12 mouse cellular contexts compared by ENCODE assay signal in the genomic region with DNA sequence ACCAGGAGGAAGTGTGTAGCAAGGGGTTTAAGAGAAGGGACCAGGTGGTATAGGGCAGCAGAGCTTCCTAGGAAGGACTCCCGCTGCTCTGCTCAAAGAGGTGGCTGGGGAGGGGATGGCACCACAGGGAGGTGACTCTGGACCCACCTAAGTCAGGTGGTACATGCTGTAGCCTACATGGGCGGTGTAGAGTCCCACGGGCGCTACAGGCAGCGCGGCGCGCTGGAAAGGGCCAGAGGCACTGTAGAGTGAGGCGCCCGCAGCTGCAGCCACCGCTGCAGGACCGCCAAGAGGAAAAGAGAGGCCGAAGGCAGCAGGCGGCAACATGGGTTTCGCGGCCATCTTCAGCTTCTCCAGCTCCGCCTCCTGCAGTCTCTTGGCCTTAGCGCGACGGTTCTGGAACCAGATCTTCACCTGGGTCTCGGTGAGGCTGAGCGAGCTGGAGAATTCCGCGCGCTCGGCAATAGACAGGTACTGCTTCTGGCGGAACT. TPM values are rescaled to one million over a fixed set of nuclear protein-coding genes. Genes with fewer than 3 reads are reported as not detected.
DNase-seq lines count a peak whose midpoint lies in the region; ATAC-seq and TF ChIP-seq lines count a peak whose summit lies in the region.
"Had no signal": no experiment of that assay in that cellular context is flagged by ENCODE, and none has a peak within 500 bp of the region (broad histone marks: within the 10 kb centered on the region; RNA-seq: fewer than 3 reads in every experiment).

No protein-coding gene starts in this region.

- ATAC-seq in lung, embryonic 14.5 days (ENCODE audit: insufficient read depth), result no peak
- no peak for ATAC-seq in lung, postnatal 0 days
- no peak for ATAC-seq in embryonic facial prominence, embryonic 13.5 days (ENCODE audit: insufficient number of reproducible peaks, insufficient read depth, low FRiP score, low TSS enrichment, low read depth)
- ATAC-seq in hindbrain, postnatal 0 days, result no peak
- ATAC-seq in neural tube, embryonic 15.5 days (ENCODE audit: low FRiP score), result no peak
- ATAC-seq in megakaryocyte-erythroid progenitor cell, adult 5-6 weeks (replicated peaks; ENCODE audit: low FRiP score, low TSS enrichment, poor library complexity, severe bottlenecking), result no peak
- ATAC-seq: liver, embryonic 12.5 days had no signal

- no peaks in the 10 kb centered on the region for H3K36me3 ChIP-seq in lung, embryonic 14.5 days (ENCODE audit: insufficient read depth)
- no peaks in the 10 kb centered on the region for H3K36me3 ChIP-seq in lung, postnatal 0 days (ENCODE audit: insufficient read depth, low read length)
- peaks cover 26% of the 10 kb centered on the region for H3K36me3 ChIP-seq in embryonic facial prominence, embryonic 13.5 days
- H3K36me3 ChIP-seq in hindbrain, postnatal 0 days (ENCODE audit: insufficient read depth, low read length), result no peaks in the 10 kb centered on the region
- no peaks in the 10 kb centered on the region for H3K36me3 ChIP-seq in neural tube, embryonic 15.5 days
- H3K36me3 ChIP-seq: liver, embryonic 12.5 days had no signal

- no peak overlapping the region for H3K9ac ChIP-seq in lung, embryonic 14.5 days
- H3K9ac ChIP-seq in lung, postnatal 0 days (replicated peaks; ENCODE audit: low read depth), result no peak overlapping the region
- H3K9ac ChIP-seq in embryonic facial prominence, embryonic 13.5 days, result peak overlapping the region; percentile 100
- H3K9ac ChIP-seq in hindbrain, postnatal 0 days (replicated peaks; ENCODE audit: low read length), result no peak overlapping the region
- H3K9ac ChIP-seq in neural tube, embryonic 15.5 days (replicated peaks), result no peak overlapping the region
- H3K9ac ChIP-seq: liver, embryonic 12.5 days had no signal

- TF ChIP-seq CTCF in lung, embryonic 14.5 days (IDR thresholded peaks at IDR 0.05; ENCODE audit: low read depth), result no peak
- no peak for TF ChIP-seq CTCF in lung, postnatal 0 days (IDR thresholded peaks at IDR 0.05)
- no peak for TF ChIP-seq CTCF in hindbrain, postnatal 0 days (IDR thresholded peaks at IDR 0.05; ENCODE audit: low read depth)

- DNase-seq in lung, embryonic 14.5 days, result no peak
- no peak for DNase-seq in lung, postnatal 0 days (ENCODE audit: low spot score)
- no peak for DNase-seq in hindbrain, postnatal 0 days (ENCODE audit: low spot score)
- DNase-seq in Muller cell, postnatal 12 days (ENCODE audit: inconsistent ontology term), result no peak
- no peak for DNase-seq in frontal cortex, postnatal 25 days (ENCODE audit: low spot score in 2 of 2)
- DNase-seq: heart, postnatal 36 days had no signal

- H3K4me2 ChIP-seq in lung, embryonic 14.5 days, result 0 out of 2 replicates have a peak overlapping the region, but pooled peaks have one; percentile 15
- H3K4me2 ChIP-seq in lung, postnatal 0 days (replicated peaks; ENCODE audit: low read depth, low read length), result no peak overlapping the region
- H3K4me2 ChIP-seq in embryonic facial prominence, embryonic 13.5 days, result peak overlapping the region; percentile 75
- peak overlapping the region; percentile 29; the same call in 1 of the 2 replicates for H3K4me2 ChIP-seq in hindbrain, postnatal 0 days (ENCODE audit: low read depth, low read length)
- no peak overlapping the region for H3K4me2 ChIP-seq in neural tube, embryonic 15.5 days
- H3K4me2 ChIP-seq: liver, embryonic 12.5 days had no signal

- no peak overlapping the region for H3K4me3 ChIP-seq in lung, embryonic 14.5 days (ENCODE audit: low read depth, low read length)
- H3K4me3 ChIP-seq in lung, postnatal 0 days (ENCODE audit: low read depth, low read length), result no peak overlapping the region
- H3K4me3 ChIP-seq in embryonic facial prominence, embryonic 13.5 days, result peak overlapping the region; percentile 92
- H3K4me3 ChIP-seq in hindbrain, postnatal 0 days (ENCODE audit: low read length), result peak overlapping the region; percentile 10; the same call in 1 of the 2 replicates
- H3K4me3 ChIP-seq in neural tube, embryonic 15.5 days (replicated peaks), result 0 out of 2 replicates have a peak overlapping the region, but pooled peaks have one; percentile 1
- H3K4me3 ChIP-seq: liver, embryonic 12.5 days had no signal

- no peak overlapping the region for H3K27ac ChIP-seq in lung, embryonic 14.5 days (ENCODE audit: low read depth)
- no peak overlapping the region for H3K27ac ChIP-seq in lung, postnatal 0 days (ENCODE audit: low read length)
- peak overlapping the region; percentile 98 for H3K27ac ChIP-seq in embryonic facial prominence, embryonic 13.5 days
- no peak overlapping the region for H3K27ac ChIP-seq in hindbrain, postnatal 0 days
- no peak overlapping the region for H3K27ac ChIP-seq in neural tube, embryonic 15.5 days (replicated peaks)
- H3K27ac ChIP-seq: liver, embryonic 12.5 days had no signal

- WGBS in lung, embryonic 14.5 days, result 6% methylated on average over 27 of the region's 27 CpGs
- 8% methylated on average over 23 of the region's 27 CpGs for WGBS in lung, postnatal 0 days
- 2% methylated on average over 27 of the region's 27 CpGs for WGBS in embryonic facial prominence, embryonic 13.5 days
- WGBS in hindbrain, postnatal 0 days, result 11% methylated on average over 27 of the region's 27 CpGs
- 6% methylated on average over 27 of the region's 27 CpGs for WGBS in neural tube, embryonic 15.5 days

- no peaks in the 10 kb centered on the region for H3K9me3 ChIP-seq in lung, embryonic 14.5 days (ENCODE audit: low read depth, low read length)
- no peaks in the 10 kb centered on the region for H3K9me3 ChIP-seq in lung, postnatal 0 days (ENCODE audit: low read length)
- H3K9me3 ChIP-seq in embryonic facial prominence, embryonic 13.5 days, result no peaks in the 10 kb centered on the region
- H3K9me3 ChIP-seq in hindbrain, postnatal 0 days (ENCODE audit: low read length), result no peaks in the 10 kb centered on the region
- H3K9me3 ChIP-seq in neural tube, embryonic 15.5 days (replicated peaks), result no peaks in the 10 kb centered on the region
- H3K9me3 ChIP-seq: liver, embryonic 12.5 days had no signal

- H3K4me1 ChIP-seq in lung, embryonic 14.5 days (ENCODE audit: insufficient read depth), result no peaks in the 10 kb centered on the region
- H3K4me1 ChIP-seq in lung, postnatal 0 days (ENCODE audit: insufficient read depth, low read depth, low read length), result peaks cover 7% of the 10 kb centered on the region; the same call in 1 of the 2 replicates
- H3K4me1 ChIP-seq in embryonic facial prominence, embryonic 13.5 days, result peaks cover 49% of the 10 kb centered on the region
- peaks cover 7% of the 10 kb centered on the region; the same call in 1 of the 2 replicates for H3K4me1 ChIP-seq in hindbrain, postnatal 0 days (ENCODE audit: insufficient read depth, low read length)
- H3K4me1 ChIP-seq in neural tube, embryonic 15.5 days, result peaks cover 37% of the 10 kb centered on the region

- peaks cover 100% of the 10 kb centered on the region for H3K27me3 ChIP-seq in lung, embryonic 14.5 days (ENCODE audit: insufficient read depth, low read length)
- peaks cover 84% of the 10 kb centered on the region for H3K27me3 ChIP-seq in lung, postnatal 0 days (replicated peaks; ENCODE audit: insufficient read depth, low read length)
- peaks cover 50% of the 10 kb centered on the region for H3K27me3 ChIP-seq in embryonic facial prominence, embryonic 13.5 days
- peaks cover 83% of the 10 kb centered on the region for H3K27me3 ChIP-seq in hindbrain, postnatal 0 days (ENCODE audit: insufficient read depth, low read length)
- H3K27me3 ChIP-seq in neural tube, embryonic 15.5 days (replicated peaks), result peaks cover 87% of the 10 kb centered on the region

- no peak for TF ChIP-seq EP300 in lung, postnatal 0 days (IDR thresholded peaks at IDR 0.05)

RNA-seq across cellular contexts. Expression of a gene that starts 3.2 kb away (rescaled TPM):
- polyA plus RNA-seq in lung, embryonic 14.5 days (2014; fragmentation: Nextera tagmentation; extraction: Ambion mirVana), result 2.9 and 3.1 TPM in 2 replicates
- polyA plus RNA-seq in lung, postnatal 0 days (2015; fragmentation: Nextera tagmentation; extraction: Ambion mirVana), result 2.2 and 3.4 TPM in 2 replicates
- polyA plus RNA-seq in embryonic facial prominence, embryonic 13.5 days (2015; fragmentation: Nextera tagmentation; extraction: Ambion mirVana), result 519 and 586 TPM in 2 replicates
- total RNA-seq in hindbrain, postnatal 0 days (2014; rRNA removed), result 14.8 and 20.6 TPM in 2 replicates
- 26.2 and 28.0 TPM in 2 replicates for polyA plus RNA-seq in hindbrain, postnatal 0 days (2015; fragmentation: Nextera tagmentation; extraction: Ambion mirVana)
- 7.8 and 15.4 TPM in 2 replicates for polyA plus RNA-seq in neural tube, embryonic 15.5 days (2015; fragmentation: Nextera tagmentation; extraction: Ambion mirVana)
- total RNA-seq in megakaryocyte-erythroid progenitor cell, adult 5-6 weeks (2014; fragmentation: Nextera tagmentation), result not detected in 2 replicates
- not detected in 2 replicates for total RNA-seq in megakaryocyte-erythroid progenitor cell, adult 5-6 weeks (2017)
- total RNA-seq: MEL; monocyte, adult 5-6 weeks had no signal

Comparison
In these comparisons a context has a peak if more than half of its experiments do, and no peak if none do; other contexts are left out.
1. H3K4me2 ChIP-seq: peak in lung, embryonic 14.5 days (single experiment), embryonic facial prominence, embryonic 13.5 days (single experiment) and hindbrain, postnatal 0 days (single experiment); none in lung, postnatal 0 days (single experiment) and neural tube, embryonic 15.5 days (single experiment).
2. H3K4me3 ChIP-seq: peak in embryonic facial prominence, embryonic 13.5 days (single experiment), hindbrain, postnatal 0 days (single experiment) and neural tube, embryonic 15.5 days (single experiment); none in lung, embryonic 14.5 days (single experiment) and lung, postnatal 0 days (single experiment).
3. RNA of a gene that starts 3.2 kb away (polyA plus RNA-seq): 519 to 586 TPM in embryonic facial prominence, embryonic 13.5 days; 26.2 to 28.0 TPM in hindbrain, postnatal 0 days, 7.8 to 15.4 TPM in neural tube, embryonic 15.5 days, 2.9 to 3.1 TPM in lung, embryonic 14.5 days and 2.2 to 3.4 TPM in lung, postnatal 0 days; every median in the first group is over 10 times any median in the second.